Mouse (Mus musculus) myocyte (in vitro differentiated cells): Measurements from ENCODE around the gene Rce1. TPM values are rescaled to one million over a fixed set of nuclear protein-coding genes. Genes with fewer than 3 reads are reported as not detected.

Experiments used
- H3K27me3 ChIP-seq: one replicate; pipeline ENCODE4 v1.6.1; 2011; ENCODE audit not compliant: control insufficient read depth, insufficient read depth, insufficient read length
- H3K36me3 ChIP-seq: one replicate; pipeline ENCODE4 v1.6.1; 2011; ENCODE audit not compliant: control insufficient read depth, insufficient read depth
- H3K4me2 ChIP-seq: one replicate; pipeline ENCODE4 v1.6.1; 2011; ENCODE audit warnings: low read depth, control low read depth
- H3K4me3 ChIP-seq: one replicate; pipeline ENCODE4 v1.5.1; 2011; ENCODE audit warnings: mild to moderate bottlenecking, control low read depth, moderate library complexity
- H3K79me2 ChIP-seq: one replicate; pipeline ENCODE4 v1.6.1; 2011; ENCODE audit not compliant: control insufficient read depth, insufficient read depth
- H3ac ChIP-seq: one replicate; pipeline ENCODE4 v1.6.1; 2011; ENCODE audit not compliant: control insufficient read depth, insufficient read length
- CEBPB ChIP-seq: IDR thresholded peaks from 2 replicates; pipeline ENCODE4 v1.6.1; 2011; ENCODE audit warnings: mild to moderate bottlenecking, moderate library complexity; ENCODE audit not compliant: poor library complexity, insufficient read depth, severe bottlenecking
- E2F4 ChIP-seq: IDR thresholded peaks from one replicate; pipeline ENCODE4 v1.6.1; 2011; ENCODE audit warnings: mild to moderate bottlenecking, control low read depth, moderate library complexity; ENCODE audit not compliant: insufficient read depth
- MAX ChIP-seq: IDR thresholded peaks from one replicate; pipeline ENCODE4 v1.6.1; 2011; ENCODE audit warnings: low read depth, mild to moderate bottlenecking, control low read depth
- MYOD1 ChIP-seq, 3 experiments: IDR thresholded peaks; one replicate each; pipeline ENCODE4 v1.6.1; 2011; ENCODE audit warnings: control low read depth in 2 of 3, low read depth in 2 of 3, mild to moderate bottlenecking in 2 of 3, moderate library complexity in 1 of 3; ENCODE audit not compliant: insufficient read length in 2 of 3, control insufficient read depth in 1 of 3
- MYOG ChIP-seq, 3 experiments: IDR thresholded peaks; one replicate each; pipeline ENCODE4 v1.6.1; 2011; ENCODE audit warnings: control low read depth in 2 of 3, low read depth in 2 of 3, mild to moderate bottlenecking in 2 of 3; ENCODE audit not compliant: insufficient read length in 2 of 3, control insufficient read depth in 1 of 3, insufficient read depth in 1 of 3
- POLR2A ChIP-seq: IDR thresholded peaks from one replicate; pipeline ENCODE4 v1.6.1; 2011; ENCODE audit warnings: low read depth, mild to moderate bottlenecking, control low read depth, moderate library complexity; ENCODE audit not compliant: insufficient read length
- POLR2AphosphoS2 ChIP-seq: IDR thresholded peaks from one replicate; pipeline ENCODE4 v1.6.1; 2011; ENCODE audit warnings: low read depth, control low read depth; ENCODE audit not compliant: insufficient read length
- REST ChIP-seq: IDR thresholded peaks from one replicate; pipeline ENCODE4 v1.6.1; 2011; ENCODE audit warnings: mild to moderate bottlenecking, control low read depth, moderate library complexity; ENCODE audit not compliant: insufficient read depth, insufficient read length
- SRF ChIP-seq: IDR thresholded peaks from one replicate; pipeline ENCODE4 v1.6.1; 2011; ENCODE audit warnings: low read depth; ENCODE audit not compliant: control insufficient read depth, insufficient read length
- TCF12 ChIP-seq: IDR thresholded peaks from one replicate; pipeline ENCODE4 v1.6.1; 2011; ENCODE audit warnings: mild to moderate bottlenecking, control low read depth; ENCODE audit not compliant: poor library complexity, insufficient read depth, severe bottlenecking
- TCF3 ChIP-seq: IDR thresholded peaks from one replicate; pipeline ENCODE4 v1.6.1; 2011; ENCODE audit warnings: low read depth, control low read depth; ENCODE audit not compliant: insufficient read length
- USF1 ChIP-seq: IDR thresholded peaks from one replicate; pipeline ENCODE4 v1.6.1; 2011; ENCODE audit warnings: low read depth, mild to moderate bottlenecking, control low read depth, moderate library complexity
- polyA plus RNA-seq: library from polyadenylated mRNA; unstranded; fragments of >200 nt; fragmentation: generic; extraction: Trizol; gene quantifications from one replicate; pipeline ENCODE4 v1.2.1, GENCODE M21; 2012; ENCODE audit warnings: missing spikeins

Gene Rce1
- polyA plus RNA-seq, 1 experiment = 43.8 TPM

DNA sequence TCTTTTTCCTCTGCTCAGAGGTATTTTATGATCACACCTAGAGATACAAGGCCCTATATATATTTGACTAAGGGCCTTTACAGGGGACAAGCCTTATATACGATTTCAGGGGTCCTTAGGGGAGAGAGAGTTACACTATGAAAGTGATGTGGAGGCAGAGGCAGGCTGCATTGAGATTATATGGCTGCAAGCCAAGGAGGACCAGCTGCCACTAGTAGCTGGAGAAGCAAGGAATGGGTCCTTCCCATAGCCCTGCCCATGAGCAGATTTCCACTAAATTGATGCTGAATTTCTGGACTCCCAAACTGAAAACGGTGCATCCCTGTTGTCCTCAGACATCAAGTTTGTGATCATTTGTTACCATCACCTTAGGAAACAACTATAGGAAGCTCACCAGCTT is 41.6 kb downstream of the Rce1 start:
- H3K4me3 ChIP-seq = no peak overlapping the region
- TF ChIP-seq REST = no peak
- TF ChIP-seq POLR2AphosphoS2 = no peak
- no peak for TF ChIP-seq MAX
- no peak for TF ChIP-seq POLR2A
- TF ChIP-seq TCF12 = no peak
- TF ChIP-seq E2F4 = no peak
- TF ChIP-seq MYOD1 (IDR thresholded peaks at IDR 0.05; ENCODE audit: control insufficient read depth in 1 of 3, insufficient read length in 2 of 3, low read depth in 2 of 3) = no peak
- TF ChIP-seq MYOG (IDR thresholded peaks at IDR 0.05; ENCODE audit: control insufficient read depth in 1 of 3, insufficient read depth in 1 of 3, insufficient read length in 2 of 3, low read depth in 2 of 3) = no peak
- no peak for TF ChIP-seq USF1
- TF ChIP-seq SRF = no peak
- no peak for TF ChIP-seq CEBPB
- TF ChIP-seq TCF3 = no peak
- no peak overlapping the region for H3K4me2 ChIP-seq
- H3K27me3 ChIP-seq = no peaks in the 10 kb centered on the region
- no peak overlapping the region for H3ac ChIP-seq
- no peaks in the 10 kb centered on the region for H3K36me3 ChIP-seq
- H3K79me2 ChIP-seq = no peaks in the 10 kb centered on the region

- no peaks in the 10 kb centered on the region for H3K36me3 ChIP-seq
- no peak overlapping the region for H3K4me3 ChIP-seq
- no peak overlapping the region for H3K4me2 ChIP-seq
- no peak overlapping the region for H3ac ChIP-seq
- H3K27me3 ChIP-seq = peaks cover 9% of the 10 kb centered on the region
- no peak for TF ChIP-seq TCF3
- TF ChIP-seq CEBPB = no peak
- TF ChIP-seq REST = no peak
- TF ChIP-seq USF1 = no peak
- no peak for TF ChIP-seq POLR2A
- TF ChIP-seq TCF12 = no peak
- TF ChIP-seq MYOG (IDR thresholded peaks at IDR 0.05; ENCODE audit: control insufficient read depth in 1 of 3, insufficient read depth in 1 of 3, insufficient read length in 2 of 3, low read depth in 2 of 3) = no peak
- no peak for TF ChIP-seq MYOD1 (IDR thresholded peaks at IDR 0.05; ENCODE audit: control insufficient read depth in 1 of 3, insufficient read length in 2 of 3, low read depth in 2 of 3)
- no peak for TF ChIP-seq E2F4
- no peak for TF ChIP-seq SRF
- TF ChIP-seq POLR2AphosphoS2 = no peak
- no peaks in the 10 kb centered on the region for H3K79me2 ChIP-seq
Observed at GRCm38 (mm10) chr19:4579296-4579695, 46.1 kb downstream of the Rce1 start.

DNA sequence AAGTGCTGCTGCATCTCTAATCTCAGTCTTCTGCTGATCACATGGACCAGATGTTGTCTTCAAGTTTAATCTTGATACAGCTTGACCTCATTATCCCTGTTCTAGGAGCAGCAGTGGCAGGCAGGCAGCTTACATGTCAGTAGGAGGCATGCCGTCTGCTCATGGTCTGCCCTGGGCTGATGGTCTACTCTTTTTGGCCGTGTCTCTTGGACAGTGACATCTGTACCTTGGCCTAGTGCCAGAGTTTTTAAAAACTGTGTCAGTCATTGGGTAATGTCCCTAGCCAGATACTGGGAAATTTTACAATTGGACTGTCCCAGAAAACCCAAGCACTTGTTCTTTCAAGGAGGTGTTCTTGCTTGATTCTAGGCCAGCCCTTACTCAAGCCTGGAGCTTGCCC is 46.6 kb downstream of the Rce1 start:
- Histone ChIP-seq H3K4me3 (no peak overlapping the region), H3K36me3 (no peaks in the 10 kb centered on the region), H3ac (no peak overlapping the region), H3K27me3 (peaks cover 9% of the 10 kb centered on the region), H3K79me2 (no peaks in the 10 kb centered on the region), H3K4me2 (no peak overlapping the region)
- TF ChIP-seq MYOD1 (IDR thresholded peaks at IDR 0.05; ENCODE audit: control insufficient read depth in 1 of 3, insufficient read length in 2 of 3, low read depth in 2 of 3) (no peak), MAX (no peak), TCF3 (no peak), CEBPB (no peak), POLR2AphosphoS2 (no peak), POLR2A (no peak), E2F4 (no peak), REST (no peak), MYOG (IDR thresholded peaks at IDR 0.05; ENCODE audit: control insufficient read depth in 1 of 3, insufficient read depth in 1 of 3, insufficient read length in 2 of 3, low read depth in 2 of 3) (no peak), TCF12 (no peak), USF1 (no peak), SRF (no peak)

DNA sequence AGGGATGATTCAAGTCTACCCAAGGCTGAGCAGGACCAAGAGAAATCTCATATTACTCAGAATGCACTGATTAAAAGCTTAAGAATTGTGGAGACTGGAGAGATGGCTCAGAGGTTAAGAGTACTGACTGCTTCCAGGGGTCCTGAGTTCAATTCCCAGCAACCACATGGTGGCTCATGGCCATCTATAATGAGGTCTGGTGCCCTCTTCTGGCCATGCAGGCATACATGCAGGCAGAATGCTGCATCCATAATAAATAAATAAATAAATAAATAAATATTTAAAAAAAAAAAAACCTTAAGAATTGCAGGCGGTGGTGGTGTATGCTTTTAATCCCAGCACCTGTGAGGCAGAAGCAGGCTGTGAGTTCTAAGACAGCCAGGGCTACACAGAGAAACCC is 52.2 kb downstream of the Rce1 start:
- no peak overlapping the region for H3K4me2 ChIP-seq
- H3K27me3 ChIP-seq = peaks cover 9% of the 10 kb centered on the region
- H3ac ChIP-seq = no peak overlapping the region
- TF ChIP-seq POLR2A = no peak
- TF ChIP-seq MAX = no peak
- TF ChIP-seq TCF3 = no peak
- no peak for TF ChIP-seq E2F4
- no peak overlapping the region for H3K4me3 ChIP-seq
- H3K79me2 ChIP-seq = no peaks in the 10 kb centered on the region
- no peaks in the 10 kb centered on the region for H3K36me3 ChIP-seq

Other genes with a start within 250 kb of the Rce1 start
- gene Kdm2a, start 227.4 kb downstream of the Rce1 start, polyA plus RNA-seq = 20.3 TPM
- 51.1 TPM for gene Rhod, start 186.2 kb downstream of the Rce1 start, polyA plus RNA-seq
- gene Syt12, start 148.2 kb downstream of the Rce1 start, polyA plus RNA-seq = 22.3 TPM
- gene 2010003K11Rik, start 127.1 kb downstream of the Rce1 start, polyA plus RNA-seq = 0.05 TPM
- gene Pcx, start 115.2 kb downstream of the Rce1 start, polyA plus RNA-seq = 16.3 TPM
- gene Lrfn4, start 10.0 kb downstream of the Rce1 start, polyA plus RNA-seq = 22.0 TPM
- 0.90 TPM for gene Gm960, start 73.0 kb upstream of the Rce1 start, polyA plus RNA-seq
- gene Sptbn2, start 85.5 kb upstream of the Rce1 start, polyA plus RNA-seq = 0.56 TPM
- 4.8 TPM for gene Rbm4b, start 130.9 kb upstream of the Rce1 start, polyA plus RNA-seq
- gene Rbm4, start 168.3 kb upstream of the Rce1 start, polyA plus RNA-seq = 66.4 TPM
- 8.1 TPM for gene Gm21992, start 186.0 kb upstream of the Rce1 start, polyA plus RNA-seq
- gene Rbm14, start 186.0 kb upstream of the Rce1 start, polyA plus RNA-seq = 46.8 TPM
- gene Ccs, start 213.7 kb upstream of the Rce1 start, polyA plus RNA-seq = 40.4 TPM
- gene Ccdc87, start 213.7 kb upstream of the Rce1 start, polyA plus RNA-seq = 0.04 TPM
- gene Ctsf, start 229.5 kb upstream of the Rce1 start, polyA plus RNA-seq = 6.6 TPM